Mouse (Mus musculus) testis, postnatal 10 days (tissue): ENCODE measurements around the gene Usp21.

Experiments used
- DNase-seq: peaks from one replicate; pipeline ENCODE4 v3.0.0; 2021; ENCODE audit warnings: low spot score

The Usp21 gene

GRCm38 (mm10) chr1:171265971-171266744 is 21.6 kb downstream of the Usp21 start:
- DNase-seq: no peak

GRCm38 (mm10) chr1:171263666-171264461 is 23.9 kb downstream of the Usp21 start:
- no peak for DNase-seq

- no peak for DNase-seq
Observed at GRCm38 (mm10) chr1:171263185-171263611, 24.6 kb downstream of the Usp21 start.

GRCm38 (mm10) chr1:171262594-171263130 is 25.1 kb downstream of the Usp21 start:
- DNase-seq: no peak

- DNase-seq: no peak
Observed at GRCm38 (mm10) chr1:171260316-171260715, 27.5 kb downstream of the Usp21 start.

GRCm38 (mm10) chr1:171258921-171259320 is 28.9 kb downstream of the Usp21 start:
- DNase-seq: no peak

- no peak for DNase-seq
Observed at GRCm38 (mm10) chr1:171257781-171258180, 30.0 kb downstream of the Usp21 start.

GRCm38 (mm10) chr1:171256937-171257548 is 30.7 kb downstream of the Usp21 start:
- peak; percentile 71 for DNase-seq

- no peak for DNase-seq
Observed at GRCm38 (mm10) chr1:171256095-171256818, 31.5 kb downstream of the Usp21 start.

GRCm38 (mm10) chr1:171252415-171252814 is 35.4 kb downstream of the Usp21 start:
- no peak for DNase-seq

GRCm38 (mm10) chr1:171251594-171252324 is 36.0 kb downstream of the Usp21 start:
- peak; percentile 68 for DNase-seq

- no peak for DNase-seq
Observed at GRCm38 (mm10) chr1:171250680-171251593, 36.9 kb downstream of the Usp21 start, which contains the start of gene Ndufs2. TSS of gene Ndufs2 (minus strand) at chr1:171251388.

- peak; percentile 63 for DNase-seq
Observed at GRCm38 (mm10) chr1:171249913-171250600, 37.7 kb downstream of the Usp21 start, which contains the start of gene Adamts4. TSS of gene Adamts4 (plus strand) at chr1:171250421.

- no peak for DNase-seq
Observed at GRCm38 (mm10) chr1:171248386-171249226, 39.2 kb downstream of the Usp21 start.

GRCm38 (mm10) chr1:171247916-171248315 is 39.9 kb downstream of the Usp21 start:
- no peak for DNase-seq

GRCm38 (mm10) chr1:171247453-171247841 is 40.3 kb downstream of the Usp21 start:
- DNase-seq: peak; percentile 55

GRCm38 (mm10) chr1:171246709-171247452 is 40.9 kb downstream of the Usp21 start:
- peak; percentile 98 for DNase-seq
